Mouse (Mus musculus): ENCODE measurements at regions not wholly inside any gene's neighbourhood (a gene's known extent, or its start where the extent isn't known, plus 50 kb on each side); places are given as distances from the start of the nearest gene placed in this dataset.

DNA sequence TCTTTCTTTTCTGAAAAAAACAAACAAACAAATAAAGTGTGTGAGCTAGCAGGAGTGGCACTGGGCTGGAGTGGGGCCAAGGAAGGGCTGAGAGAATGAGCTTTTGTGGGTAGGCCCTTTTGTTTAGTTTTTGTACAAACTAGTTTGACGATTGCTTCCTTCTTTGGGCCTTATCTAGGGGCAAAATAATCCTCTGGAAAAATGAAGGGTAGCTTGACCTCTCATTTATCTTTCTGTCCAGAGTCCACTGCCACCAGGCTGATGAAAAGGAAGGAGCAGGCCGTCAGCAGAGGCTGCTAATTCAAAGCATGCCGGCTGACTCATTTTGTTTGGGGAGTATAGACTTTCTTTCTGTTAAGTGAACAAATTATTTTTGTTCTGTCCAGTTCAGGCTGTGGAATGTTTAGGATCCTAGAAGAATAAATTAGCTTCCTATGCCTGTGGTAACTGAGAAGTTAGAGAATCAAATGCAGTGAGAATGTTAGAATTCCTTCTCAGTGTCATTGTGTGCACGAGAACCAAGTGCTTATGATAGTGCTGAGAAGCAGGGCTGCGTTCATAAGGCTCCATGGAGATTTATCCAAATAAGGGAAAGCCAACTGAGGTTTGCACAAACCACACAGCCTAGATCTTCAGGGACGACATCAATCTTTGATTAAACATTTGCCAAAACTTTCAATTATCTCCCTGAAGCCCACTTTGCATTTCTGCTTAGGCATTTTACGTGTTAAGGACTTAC is 984.4 kb downstream of the A830018L16Rik start:
- H3K27me3 ChIP-seq (ENCODE audit: control insufficient read depth, insufficient read depth, low read length) = no peaks in the 10 kb centered on the region
- DNase-seq (ENCODE audit: low spot score) (no peak), ATAC-seq (ENCODE audit: insufficient read depth, low read depth) (no peak)
- no peak for TF ChIP-seq EP300 (IDR thresholded peaks at IDR 0.05; ENCODE audit: low read depth)
- TF ChIP-seq CTCF (IDR thresholded peaks at IDR 0.05; ENCODE audit: low read depth) = no peak
- H3K27ac ChIP-seq (ENCODE audit: low read depth) = 0 out of 2 replicates have a peak overlapping the region, but pooled peaks have one; percentile 7
- H3K36me3 ChIP-seq (replicated peaks; ENCODE audit: control insufficient read depth, insufficient read depth, low read length) = no peaks in the 10 kb centered on the region
- no peak overlapping the region for H3K4me2 ChIP-seq (ENCODE audit: low read depth, low read length)
- H3K4me3 ChIP-seq (ENCODE audit: low read depth, low read length) = no peak overlapping the region
- 18% methylated on average over 7 of the region's 7 CpGs for WGBS
- H3K4me1 ChIP-seq (ENCODE audit: control insufficient read depth, insufficient read depth) = no peaks in the 10 kb centered on the region
- H3K9me3 ChIP-seq (replicated peaks; ENCODE audit: control insufficient read depth, low read length) = no peaks in the 10 kb centered on the region
- no peak overlapping the region for H3K9ac ChIP-seq (replicated peaks; ENCODE audit: low read depth, low read length)

DNA sequence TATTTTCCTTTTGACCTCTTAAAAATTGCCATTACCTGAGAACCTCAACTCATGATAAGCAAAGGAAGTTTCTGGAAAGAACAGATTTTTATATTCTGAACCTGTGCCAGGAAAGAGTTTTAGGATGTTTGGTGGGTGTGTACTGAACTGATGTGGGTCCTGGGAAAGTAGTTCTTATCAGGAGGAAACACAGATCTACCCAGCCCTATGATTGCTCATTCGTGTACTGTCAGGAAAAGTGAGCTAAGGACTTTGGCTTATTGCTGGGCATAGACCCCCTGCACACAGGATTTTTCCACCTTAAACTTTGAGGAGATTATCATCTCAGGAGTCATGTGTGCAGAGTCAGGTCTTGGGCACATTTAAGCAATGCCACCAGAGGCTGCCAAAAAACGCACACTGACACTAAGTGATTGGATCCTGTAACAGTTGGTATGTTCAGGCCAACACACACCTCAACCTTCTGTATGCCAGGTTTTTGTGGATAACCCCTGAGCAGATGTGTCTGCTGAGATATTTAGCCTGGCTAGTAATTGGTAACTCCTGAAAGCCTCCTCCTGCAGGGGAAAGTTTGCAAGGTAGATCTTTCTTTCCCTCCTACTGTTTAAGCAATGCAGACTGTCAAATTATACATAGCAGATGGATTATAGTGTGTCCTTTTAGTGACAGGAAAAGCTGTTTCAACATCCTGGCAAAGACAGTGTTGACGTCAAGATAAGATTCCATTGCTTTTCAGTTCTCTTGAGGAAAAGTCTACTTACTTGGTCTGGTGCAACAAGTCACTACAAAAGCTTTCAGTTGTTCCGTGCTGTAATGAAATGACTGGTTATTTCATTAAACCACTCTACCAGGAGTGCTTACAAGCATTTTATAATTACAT is 991.7 kb downstream of the A830018L16Rik start:
- 31% methylated on average over 4 of the region's 4 CpGs for WGBS
- peak; percentile 66 for DNase-seq (ENCODE audit: low spot score)
- Histone ChIP-seq H3K4me1 (ENCODE audit: control insufficient read depth, insufficient read depth) (peaks cover 5% of the 10 kb centered on the region; the same call in 1 of the 2 replicates), H3K9me3 (replicated peaks; ENCODE audit: control insufficient read depth, low read length) (no peaks in the 10 kb centered on the region), H3K9ac (replicated peaks; ENCODE audit: low read depth, low read length) (no peak overlapping the region), H3K4me2 (ENCODE audit: low read depth, low read length) (no peak overlapping the region), H3K27me3 (ENCODE audit: control insufficient read depth, insufficient read depth, low read length) (no peaks in the 10 kb centered on the region), H3K36me3 (replicated peaks; ENCODE audit: control insufficient read depth, insufficient read depth, low read length) (no peaks in the 10 kb centered on the region), H3K27ac (ENCODE audit: low read depth) (peak overlapping the region; percentile 33), H3K4me3 (ENCODE audit: low read depth, low read length) (no peak overlapping the region)
- TF ChIP-seq EP300 (IDR thresholded peaks at IDR 0.05; ENCODE audit: low read depth) (peak; percentile 48), CTCF (IDR thresholded peaks at IDR 0.05; ENCODE audit: low read depth) (no peak)
- ATAC-seq (ENCODE audit: insufficient read depth, low read depth) = peak; percentile 77

DNA sequence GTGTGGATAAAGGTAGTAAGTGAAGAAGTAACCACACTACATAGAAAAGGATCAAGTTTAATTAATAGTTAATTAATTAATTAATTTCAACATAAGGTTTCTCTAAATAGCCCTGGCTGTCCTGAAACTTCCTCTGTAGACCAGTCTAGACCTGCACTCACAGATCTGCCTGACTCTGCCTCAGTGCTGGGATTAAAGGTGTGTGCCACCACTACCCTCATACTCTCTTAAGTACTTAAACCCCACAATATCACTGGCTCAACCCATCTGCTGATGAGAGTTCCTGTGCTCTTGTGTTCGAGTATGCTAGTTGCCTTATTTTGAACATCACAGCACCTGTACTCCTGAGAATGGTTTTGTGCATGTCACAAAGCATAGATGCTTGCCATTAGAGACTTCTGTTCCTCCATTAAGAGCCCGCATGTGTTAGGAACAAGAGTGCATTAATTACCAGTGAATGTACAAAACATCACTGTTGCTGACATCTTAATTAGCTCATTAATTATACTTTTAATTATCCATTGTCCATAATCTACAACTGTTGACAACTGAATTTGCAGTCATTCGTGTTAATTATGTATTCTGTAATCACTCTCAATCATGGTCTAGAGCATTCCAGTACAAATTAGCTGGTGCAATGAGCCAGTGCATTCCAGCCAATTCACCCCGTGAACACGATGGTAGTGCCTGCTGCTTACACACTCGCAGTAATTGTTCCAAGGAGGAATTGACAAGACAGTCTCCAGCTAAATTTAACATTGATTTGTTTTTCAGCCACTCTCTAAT is 996.0 kb downstream of the A830018L16Rik start:
- TF ChIP-seq EP300 (IDR thresholded peaks at IDR 0.05; ENCODE audit: low read depth) (no peak), CTCF (IDR thresholded peaks at IDR 0.05; ENCODE audit: low read depth) (no peak)
- no peak for DNase-seq (ENCODE audit: low spot score)
- Histone ChIP-seq H3K27me3 (ENCODE audit: control insufficient read depth, insufficient read depth, low read length) (no peaks in the 10 kb centered on the region), H3K9me3 (replicated peaks; ENCODE audit: control insufficient read depth, low read length) (no peaks in the 10 kb centered on the region), H3K9ac (replicated peaks; ENCODE audit: low read depth, low read length) (no peak overlapping the region), H3K36me3 (replicated peaks; ENCODE audit: control insufficient read depth, insufficient read depth, low read length) (no peaks in the 10 kb centered on the region), H3K4me3 (ENCODE audit: low read depth, low read length) (no peak overlapping the region), H3K4me1 (ENCODE audit: control insufficient read depth, insufficient read depth) (peaks cover 5% of the 10 kb centered on the region; the same call in 1 of the 2 replicates), H3K4me2 (ENCODE audit: low read depth, low read length) (no peak overlapping the region), H3K27ac (ENCODE audit: low read depth) (no peak overlapping the region)
- WGBS = 77% methylated on average over 6 of the region's 6 CpGs
- ATAC-seq (ENCODE audit: insufficient read depth, low read depth) = no peak

DNA sequence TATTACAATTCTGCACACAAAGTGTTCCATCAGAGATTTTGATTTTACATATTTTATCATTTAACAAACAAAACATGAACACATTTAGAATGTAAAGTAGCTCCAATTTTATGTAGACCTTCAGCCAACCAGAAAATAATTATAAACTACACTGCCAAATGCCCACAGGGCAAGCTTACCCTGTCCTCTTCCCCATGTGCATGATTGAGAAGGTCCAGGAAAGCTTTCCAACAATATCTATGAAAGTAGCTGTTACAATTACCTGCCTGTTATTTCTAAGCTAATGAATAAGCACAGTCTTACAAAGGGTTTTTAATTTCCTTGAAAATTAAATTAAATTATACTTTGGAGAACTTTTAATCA is 996.6 kb downstream of the A830018L16Rik start:
- Histone ChIP-seq H3K27ac (ENCODE audit: low read depth) (no peak overlapping the region), H3K9me3 (replicated peaks; ENCODE audit: control insufficient read depth, low read length) (no peaks in the 10 kb centered on the region), H3K36me3 (replicated peaks; ENCODE audit: control insufficient read depth, insufficient read depth, low read length) (no peaks in the 10 kb centered on the region), H3K4me3 (ENCODE audit: low read depth, low read length) (no peak overlapping the region), H3K27me3 (ENCODE audit: control insufficient read depth, insufficient read depth, low read length) (no peaks in the 10 kb centered on the region), H3K9ac (replicated peaks; ENCODE audit: low read depth, low read length) (no peak overlapping the region), H3K4me2 (ENCODE audit: low read depth, low read length) (no peak overlapping the region), H3K4me1 (ENCODE audit: control insufficient read depth, insufficient read depth) (peaks cover 5% of the 10 kb centered on the region; the same call in 1 of the 2 replicates)
- no peak for ATAC-seq (ENCODE audit: insufficient read depth, low read depth)
- TF ChIP-seq CTCF (IDR thresholded peaks at IDR 0.05; ENCODE audit: low read depth) (no peak), EP300 (IDR thresholded peaks at IDR 0.05; ENCODE audit: low read depth) (no peak)
- DNase-seq (ENCODE audit: low spot score) = no peak

DNA sequence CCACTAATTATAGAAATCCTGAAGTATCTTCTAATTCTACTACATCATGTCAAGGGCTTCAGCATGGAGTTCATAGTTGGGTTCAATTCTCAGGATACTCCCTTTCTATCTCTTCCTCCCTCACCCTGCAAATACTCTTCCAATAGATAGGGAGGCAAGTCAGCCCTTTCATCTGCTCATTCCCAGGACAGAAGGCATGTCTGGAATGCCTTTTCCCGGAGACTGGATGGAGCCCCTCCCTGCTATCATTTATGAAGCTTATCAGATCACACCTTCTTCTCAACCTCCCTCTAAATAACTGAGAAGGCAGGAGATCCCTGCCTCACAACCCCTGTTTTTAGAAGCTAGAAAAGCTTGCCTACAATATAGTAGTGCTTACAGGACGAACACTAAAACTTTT is 1010.6 kb downstream of the A830018L16Rik start:
- no peak for ATAC-seq (ENCODE audit: insufficient read depth, low read depth)

More for the DNA sequence above, 1010.6 kb downstream of the A830018L16Rik start:
- no peak overlapping the region for H3K4me2 ChIP-seq (ENCODE audit: low read depth, low read length)
- no peak for TF ChIP-seq EP300 (IDR thresholded peaks at IDR 0.05; ENCODE audit: low read depth)
- no peak for TF ChIP-seq CTCF (IDR thresholded peaks at IDR 0.05; ENCODE audit: low read depth)
- H3K4me1 ChIP-seq (ENCODE audit: control insufficient read depth, insufficient read depth) = 0 out of 2 replicates have a peak, but pooled peaks cover 6% of the 10 kb centered on the region
- 16% methylated on average over 2 of the region's 2 CpGs for WGBS
- no peak overlapping the region for H3K27ac ChIP-seq (ENCODE audit: low read depth)
- H3K36me3 ChIP-seq (replicated peaks; ENCODE audit: control insufficient read depth, insufficient read depth, low read length) = no peaks in the 10 kb centered on the region
- DNase-seq (ENCODE audit: low spot score) = no peak
- no peak overlapping the region for H3K4me3 ChIP-seq (ENCODE audit: low read depth, low read length)
- H3K9me3 ChIP-seq (replicated peaks; ENCODE audit: control insufficient read depth, low read length) = no peaks in the 10 kb centered on the region
- no peak overlapping the region for H3K9ac ChIP-seq (replicated peaks; ENCODE audit: low read depth, low read length)
- H3K27me3 ChIP-seq (ENCODE audit: control insufficient read depth, insufficient read depth, low read length) = no peaks in the 10 kb centered on the region

Measured in heart, postnatal 0 days (tissue).